Mouse (Mus musculus) spleen, adult 10 weeks (tissue): ENCODE measurements around the gene Tmem8. TPM values are rescaled to one million over a fixed set of nuclear protein-coding genes. Genes with fewer than 3 reads are reported as not detected.

ENCODE experiments used
- polyA plus RNA-seq: library from polyadenylated mRNA; stranded (reverse); fragments of 350-450 nt; fragmentation: Illumina TruSeq; extraction: RNeasy Lipid Tissue Mini Kit (QIAGEN cat#74804); gene quantifications from one replicate; pipeline ENCODE4 v1.2.3, GENCODE M21; 2015; ENCODE audit warnings: low replicate concordance; ENCODE audit not compliant: insufficient read depth

Gene Tmem8
- polyA plus RNA-seq: 14.4 TPM

GRCm38 (mm10) chr17:26113181-26113948, at the start of gene Tmem8:
TSS of gene Tmem8 (plus strand) at chr17:26113299.

DNA sequence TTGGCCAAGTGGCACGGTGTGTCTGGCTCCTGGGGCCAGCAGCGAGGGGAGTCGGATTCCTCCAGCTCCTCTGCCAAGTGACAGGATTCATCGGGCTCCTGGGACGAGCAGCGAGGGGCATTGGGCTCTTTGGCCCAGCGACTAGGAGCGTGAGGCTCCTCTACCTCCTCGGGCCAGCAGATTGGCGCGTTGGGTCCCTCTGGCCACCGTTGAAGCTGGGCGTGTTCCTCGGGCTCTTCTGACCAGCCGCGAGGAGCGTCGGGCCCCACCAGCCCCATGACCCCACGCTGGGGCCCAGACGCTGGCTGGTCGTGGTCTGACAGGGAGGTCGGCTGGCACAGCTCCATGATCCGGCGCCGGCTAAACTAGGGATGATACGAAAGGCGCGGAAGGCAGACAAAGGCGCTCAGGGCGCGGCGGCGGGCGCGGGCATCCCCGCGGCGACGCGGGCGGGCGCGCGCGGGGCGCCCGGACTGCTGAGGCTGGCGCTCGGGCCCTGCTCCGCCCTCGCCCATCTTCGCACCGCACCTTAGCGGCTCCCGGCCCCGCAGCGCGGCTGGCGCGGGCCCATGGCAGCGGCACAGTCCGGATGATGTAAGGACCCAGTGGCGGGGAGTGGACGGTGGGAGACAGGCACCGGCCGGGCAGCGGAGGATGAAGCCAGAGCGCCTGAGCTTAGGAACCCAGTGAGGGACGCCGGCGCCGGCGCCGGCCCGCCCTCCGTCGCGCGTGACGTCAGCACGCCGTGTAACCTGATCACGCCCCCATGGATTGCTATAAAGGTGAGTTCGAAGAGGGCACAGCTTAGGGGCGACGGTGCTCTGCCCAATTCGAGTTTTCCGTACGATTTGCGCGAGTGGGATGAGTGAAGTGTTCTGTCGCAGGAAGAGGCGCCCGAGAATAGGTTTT, 44.0 kb upstream of the Tmem8 start, which contains the start of gene Rab11fip3:
Gene Rab11fip3 (minus strand): TSS at position 725 of the 909 bp plus-strand sequence.

GRCm38 (mm10) chr17:26089905-26090632, 23.0 kb upstream of the Tmem8 start, which contains the start of gene Decr2:
TSS of gene Decr2 (minus strand) at chr17:26090337.

DNA sequence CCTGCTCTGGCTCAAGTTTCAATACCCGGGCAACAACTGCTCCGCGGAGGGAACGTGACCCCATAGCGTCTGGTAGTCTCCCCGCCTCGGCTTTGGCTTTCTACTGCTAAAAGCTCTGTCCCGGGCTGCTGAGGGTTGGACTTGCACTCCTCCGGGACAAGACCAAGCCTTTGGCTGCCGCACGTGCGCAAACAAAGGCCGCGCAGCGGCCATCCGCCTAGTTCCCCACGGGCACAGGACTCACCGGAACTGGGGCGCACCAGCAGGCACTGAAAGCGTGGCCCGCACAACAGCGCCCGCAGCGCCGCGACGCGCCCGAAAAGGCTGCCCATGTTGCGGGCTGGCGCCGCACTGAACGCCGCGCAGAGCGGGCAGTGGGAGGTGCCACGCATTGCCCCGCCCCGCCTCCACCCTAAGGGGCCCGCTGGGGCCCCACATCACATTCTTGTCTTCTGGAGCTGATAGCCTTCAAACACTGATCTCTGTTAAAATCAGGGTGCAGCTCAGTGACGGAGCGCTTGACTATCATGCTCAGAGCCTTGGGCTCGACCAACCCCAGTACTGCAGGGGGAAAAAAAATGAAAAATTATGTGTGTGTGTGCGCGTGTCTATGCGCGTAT, 17.9 kb upstream of the Tmem8 start, which contains the start of gene Nme4:
Gene Nme4 (minus strand): TSS at position 482 of the 620 bp plus-strand sequence.

GRCm38 (mm10) chr17:26123267-26123684, 10.2 kb downstream of the Tmem8 start, which contains the start of gene Mrpl28:
TSS of gene Mrpl28 (plus strand) at chr17:26123500.

GRCm38 (mm10) chr17:26138239-26138836, 25.2 kb downstream of the Tmem8 start, which contains the start of gene Axin1:
TSS of gene Axin1 (plus strand) at chr17:26138688.

Other genes starting within 250 kb of the Tmem8 start
- 1.4 TPM for gene Mcrip2, start 244.5 kb upstream of the Tmem8 start, polyA plus RNA-seq
- 14.3 TPM for gene Mettl26, start 238.2 kb upstream of the Tmem8 start, polyA plus RNA-seq
- gene Wfikkn1, start 232.4 kb upstream of the Tmem8 start, polyA plus RNA-seq: 0.21 TPM
- gene Rab40c, start 193.6 kb upstream of the Tmem8 start, polyA plus RNA-seq: 10.4 TPM
- gene Pigq, start 168.4 kb upstream of the Tmem8 start, polyA plus RNA-seq: 70.8 TPM
- gene Nhlrc4, start 168.3 kb upstream of the Tmem8 start, polyA plus RNA-seq: 0.28 TPM
- gene A930017K11Rik, start 160.7 kb upstream of the Tmem8 start, polyA plus RNA-seq: not detected
- 5.8 TPM for gene Capn15, start 127.5 kb upstream of the Tmem8 start, polyA plus RNA-seq
- 6.5 TPM for gene Rab11fip3, start 43.7 kb upstream of the Tmem8 start, polyA plus RNA-seq
- gene Decr2, start 23.0 kb upstream of the Tmem8 start, polyA plus RNA-seq: 13.1 TPM
- 4.7 TPM for gene Nme4, start 17.7 kb upstream of the Tmem8 start, polyA plus RNA-seq
- gene Mrpl28, start 10.2 kb downstream of the Tmem8 start, polyA plus RNA-seq: 29.7 TPM
- 47.8 TPM for gene Axin1, start 25.4 kb downstream of the Tmem8 start, polyA plus RNA-seq
- 0.39 TPM for gene Pdia2, start 85.8 kb downstream of the Tmem8 start, polyA plus RNA-seq
- 2.6 TPM for gene Rgs11, start 89.7 kb downstream of the Tmem8 start, polyA plus RNA-seq
- not detected for gene Arhgdig, start 94.5 kb downstream of the Tmem8 start, polyA plus RNA-seq
- 27.0 TPM for gene Fam234a, start 130.9 kb downstream of the Tmem8 start, polyA plus RNA-seq
- gene Luc7l, start 139.6 kb downstream of the Tmem8 start, polyA plus RNA-seq: 104 TPM